Mouse (Mus musculus) kidney, postnatal 14 days (tissue): Measurements from ENCODE around the gene Ntm.

ENCODE experiments used
- DNase-seq: peaks from one replicate; pipeline ENCODE4 v3.0.0; 2022; ENCODE audit warnings: mixed read lengths

Gene Ntm

GRCm38 (mm10) chr9:29393136-29393535 lies 569.8 kb downstream of the Ntm start:
- DNase-seq: no peak

- no peak for DNase-seq
Measured at GRCm38 (mm10) chr9:29390796-29391517, 572.0 kb downstream of the Ntm start.

- no peak for DNase-seq
Measured at GRCm38 (mm10) chr9:29389224-29389623, 573.7 kb downstream of the Ntm start.

GRCm38 (mm10) chr9:29387136-29387535 lies 575.8 kb downstream of the Ntm start:
- no peak for DNase-seq

GRCm38 (mm10) chr9:29377172-29378002 lies 585.6 kb downstream of the Ntm start:
- DNase-seq: no peak

GRCm38 (mm10) chr9:29371341-29371740 lies 591.6 kb downstream of the Ntm start:
- no peak for DNase-seq

- DNase-seq: no peak
Measured at GRCm38 (mm10) chr9:29369621-29370020, 593.3 kb downstream of the Ntm start.

- no peak for DNase-seq
Measured at GRCm38 (mm10) chr9:29368291-29368690, 594.6 kb downstream of the Ntm start.

GRCm38 (mm10) chr9:29357796-29358195 lies 605.1 kb downstream of the Ntm start:
- no peak for DNase-seq

- no peak for DNase-seq
Measured at GRCm38 (mm10) chr9:29342303-29342702, 620.6 kb downstream of the Ntm start.

- no peak for DNase-seq
Measured at GRCm38 (mm10) chr9:29341292-29341691, 621.6 kb downstream of the Ntm start.

GRCm38 (mm10) chr9:29335671-29336070 lies 627.3 kb downstream of the Ntm start:
- peak; percentile 4 for DNase-seq

GRCm38 (mm10) chr9:29332296-29333090 lies 630.4 kb downstream of the Ntm start:
- peak; percentile 43 for DNase-seq

GRCm38 (mm10) chr9:29330486-29330885 lies 632.5 kb downstream of the Ntm start:
- no peak for DNase-seq

GRCm38 (mm10) chr9:29326283-29326682 lies 636.7 kb downstream of the Ntm start:
- no peak for DNase-seq

- no peak for DNase-seq
Measured at GRCm38 (mm10) chr9:29325137-29325536, 637.8 kb downstream of the Ntm start.

GRCm38 (mm10) chr9:29319197-29319596 lies 643.7 kb downstream of the Ntm start:
- DNase-seq: no peak

- DNase-seq: peak; percentile 43
Measured at GRCm38 (mm10) chr9:29318676-29319162, 644.2 kb downstream of the Ntm start.

GRCm38 (mm10) chr9:29317623-29318022 lies 645.3 kb downstream of the Ntm start:
- DNase-seq: no peak

- no peak for DNase-seq
Measured at GRCm38 (mm10) chr9:29315842-29316241, 647.1 kb downstream of the Ntm start.

- no peak for DNase-seq
Measured at GRCm38 (mm10) chr9:29306961-29307360, 656.0 kb downstream of the Ntm start.

- DNase-seq: no peak
Measured at GRCm38 (mm10) chr9:29298340-29298739, 664.6 kb downstream of the Ntm start.

- no peak for DNase-seq
Measured at GRCm38 (mm10) chr9:29296752-29297151, 666.2 kb downstream of the Ntm start.
